Mouse (Mus musculus): Measurements from ENCODE around the gene Aebp2.
A peak's percentile ranks its signal among the peaks of the same experiment; 100 is the strongest.
"Not testable (repeated sequence)": the region's sequence is repeated elsewhere in the genome, so short reads cannot be mapped to it uniquely, and the experiment has no call there.

Gene Aebp2

DNA sequence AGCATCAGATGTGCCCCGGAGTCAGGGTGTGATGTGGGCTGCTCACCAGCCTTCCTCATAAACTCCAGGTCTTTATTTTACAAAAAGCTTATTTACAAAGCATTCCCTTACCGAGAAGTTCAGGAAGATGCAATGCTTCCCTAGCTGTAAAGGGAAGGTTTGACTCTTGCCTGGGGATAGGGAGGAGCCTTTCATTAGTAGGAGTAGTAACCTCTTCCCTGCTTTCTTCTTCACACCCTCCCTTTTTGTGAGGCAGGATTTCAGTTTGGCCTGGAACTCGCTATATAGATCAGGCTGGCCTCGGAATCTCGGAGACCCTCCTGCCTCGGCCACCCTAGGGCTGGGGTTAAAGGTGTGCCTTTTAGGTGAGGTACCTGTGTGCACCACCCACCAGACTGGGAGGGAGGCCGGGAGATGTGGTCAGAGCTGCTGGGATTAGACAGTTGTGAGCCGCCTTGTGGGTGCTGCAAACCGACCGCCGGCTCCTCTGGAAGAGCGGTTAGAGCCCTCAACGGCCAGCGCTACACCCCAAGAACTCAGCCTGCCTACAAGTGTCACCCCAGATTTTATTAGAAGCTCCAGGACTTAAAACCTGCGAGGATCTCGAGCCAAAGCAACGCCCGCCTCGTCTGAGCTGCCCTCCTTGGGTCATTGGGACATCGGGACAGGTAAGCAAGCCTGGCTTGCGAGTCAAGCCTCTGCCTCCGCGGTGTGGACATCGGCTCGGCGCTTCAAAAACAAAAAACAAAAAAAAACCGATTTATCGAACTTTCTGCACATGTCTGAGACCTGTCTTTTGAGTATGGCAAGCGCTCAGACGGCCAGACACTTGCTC lies at the start of gene Aebp2:
Aebp2 (plus strand) TSS at position 273 of the 835 bp plus-strand sequence.
- DNase-seq (ENCODE audit: low spot score in 2 of 2), result no peak

DNA sequence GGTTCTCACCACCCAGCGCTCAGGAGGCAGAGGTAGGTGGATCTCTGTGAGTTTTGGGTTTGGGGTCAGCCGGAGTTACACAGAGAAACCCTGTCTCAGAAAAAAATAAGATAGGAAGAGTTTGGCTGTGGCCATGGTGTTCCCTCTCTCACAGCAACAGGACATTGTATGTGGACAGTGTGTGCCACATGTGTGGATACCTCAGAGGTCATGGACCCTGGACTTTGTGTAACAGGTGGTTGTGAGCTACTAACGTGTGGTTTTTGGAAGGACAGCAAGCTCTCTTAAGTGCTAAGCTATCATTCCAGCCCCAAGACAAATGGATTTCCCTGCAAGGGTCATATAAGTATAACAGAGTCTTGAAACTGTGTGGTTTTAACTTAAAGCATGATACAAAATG lies 47.5 kb upstream of the Aebp2 start:
- no peak for DNase-seq (ENCODE audit: low spot score in 2 of 2)

DNA sequence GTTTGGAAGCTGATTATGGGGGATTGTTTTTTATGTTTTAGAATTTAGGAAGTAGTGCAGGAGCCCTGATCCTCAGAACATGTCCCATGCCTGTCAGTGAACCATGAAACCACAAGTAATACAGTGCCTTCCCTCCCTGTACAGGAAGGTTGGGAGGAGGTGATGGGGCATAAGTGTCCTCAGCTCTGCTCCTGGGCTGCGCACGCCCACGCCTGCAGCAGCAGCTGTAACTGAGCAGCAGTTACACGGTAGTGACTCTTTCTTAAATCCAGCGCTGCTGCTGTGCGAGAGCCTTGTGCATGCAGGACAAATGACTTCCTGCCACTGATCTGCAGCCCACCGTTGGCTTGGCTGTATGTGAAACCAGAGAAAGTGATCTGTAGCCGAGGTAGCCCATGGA lies 46.3 kb upstream of the Aebp2 start:
- DNase-seq (ENCODE audit: low spot score in 2 of 2), result no peak

DNA sequence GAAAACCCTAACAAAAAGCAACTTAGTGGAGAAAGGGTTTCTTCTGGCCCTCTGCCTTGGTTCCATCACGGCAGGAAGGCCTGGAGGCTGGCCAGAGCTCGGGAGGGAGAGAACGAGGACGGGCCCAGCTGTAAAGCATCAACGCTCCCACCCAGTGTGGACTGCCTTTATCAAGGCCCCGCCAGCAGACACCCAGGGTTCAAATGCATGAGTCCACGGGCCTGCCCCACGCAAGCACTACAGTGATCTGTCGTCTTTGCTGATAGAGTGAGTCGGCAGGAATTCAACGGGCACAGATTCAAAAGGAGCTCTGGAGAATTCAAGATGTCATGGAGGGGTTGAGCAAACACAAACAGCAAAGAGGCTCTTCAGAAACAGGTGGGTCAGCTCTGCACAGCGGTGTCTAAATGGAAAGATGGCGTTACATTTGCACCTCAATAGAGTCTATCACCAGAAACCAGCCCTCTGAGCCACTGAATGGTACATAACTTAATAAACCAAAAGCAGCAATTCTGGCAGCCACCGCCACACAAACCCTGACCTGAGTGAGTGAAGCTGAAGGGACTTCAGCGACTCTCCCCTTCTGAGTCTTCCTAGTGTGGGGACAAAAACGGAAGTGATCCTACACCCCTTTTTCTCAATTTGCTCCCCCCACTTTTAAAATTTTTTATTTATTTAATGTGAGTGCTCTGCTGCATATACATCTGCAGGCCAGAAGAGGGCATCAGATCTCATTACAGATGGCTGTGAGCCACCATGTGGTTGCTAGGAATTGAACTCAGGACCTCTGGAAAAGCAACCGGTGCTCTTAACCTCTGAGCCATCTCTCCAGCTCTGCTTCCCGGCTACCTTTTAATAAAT lies 45.3 kb upstream of the Aebp2 start:
- no peak for DNase-seq (ENCODE audit: low spot score in 2 of 2)

DNA sequence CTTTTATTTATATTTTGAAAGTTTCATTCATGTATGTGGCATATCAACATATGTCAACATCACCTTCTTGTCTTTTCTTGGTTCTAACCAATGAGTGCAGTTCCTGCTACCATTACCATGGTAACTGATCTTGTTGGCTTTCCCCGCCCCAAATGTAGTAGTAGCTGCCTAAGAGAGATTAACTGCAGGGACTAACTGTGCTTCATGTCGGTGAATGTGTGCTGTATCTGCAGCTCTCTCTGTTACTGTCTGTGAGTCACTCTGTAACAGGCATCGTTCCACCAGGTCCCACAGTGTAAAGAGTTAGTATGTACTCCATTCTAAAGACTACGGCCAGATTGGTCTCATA lies 44.7 kb upstream of the Aebp2 start:
- no peak for DNase-seq (ENCODE audit: low spot score in 2 of 2)

DNA sequence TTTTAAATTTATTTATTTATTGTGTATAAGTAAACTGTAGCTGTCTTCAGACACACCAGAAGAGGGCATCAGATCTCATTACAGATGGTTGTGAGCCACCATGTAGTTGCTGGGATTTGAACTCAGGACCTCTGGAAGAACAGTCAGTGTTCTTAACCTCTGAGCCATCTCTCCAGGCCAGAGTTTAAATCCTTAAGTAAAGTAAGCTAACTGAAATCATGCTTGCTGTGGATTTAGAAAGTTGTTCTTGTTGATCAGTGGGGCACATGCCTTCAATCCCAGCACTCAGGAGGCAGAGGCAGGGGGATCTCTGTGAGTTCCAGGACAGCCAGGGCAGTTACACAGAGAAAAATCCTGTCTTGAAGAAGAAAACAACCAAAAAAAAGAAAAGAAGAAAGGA lies 43.5 kb upstream of the Aebp2 start:
- DNase-seq (ENCODE audit: low spot score in 2 of 2), result not testable (repeated sequence)

DNA sequence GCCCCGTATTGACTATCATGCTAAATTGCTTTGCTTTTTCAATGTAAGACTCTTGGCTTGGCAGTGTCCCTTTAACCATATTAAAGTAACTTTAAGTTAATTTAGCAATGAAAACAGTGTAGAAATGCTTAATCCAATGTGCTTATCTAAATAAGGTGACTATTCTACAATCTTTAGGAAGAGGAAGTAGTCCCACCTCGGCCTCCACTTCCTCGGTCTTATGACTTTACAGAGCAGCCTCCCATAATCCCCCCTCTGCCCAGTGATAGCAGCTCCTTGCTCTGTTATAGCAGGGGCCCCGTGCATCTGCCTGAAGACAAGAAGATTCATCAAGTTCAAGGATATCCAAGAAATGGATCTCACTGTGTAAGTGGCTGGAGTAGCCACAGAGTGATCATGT lies 42.3 kb upstream of the Aebp2 start:
- no peak for DNase-seq (ENCODE audit: low spot score in 2 of 2)

DNA sequence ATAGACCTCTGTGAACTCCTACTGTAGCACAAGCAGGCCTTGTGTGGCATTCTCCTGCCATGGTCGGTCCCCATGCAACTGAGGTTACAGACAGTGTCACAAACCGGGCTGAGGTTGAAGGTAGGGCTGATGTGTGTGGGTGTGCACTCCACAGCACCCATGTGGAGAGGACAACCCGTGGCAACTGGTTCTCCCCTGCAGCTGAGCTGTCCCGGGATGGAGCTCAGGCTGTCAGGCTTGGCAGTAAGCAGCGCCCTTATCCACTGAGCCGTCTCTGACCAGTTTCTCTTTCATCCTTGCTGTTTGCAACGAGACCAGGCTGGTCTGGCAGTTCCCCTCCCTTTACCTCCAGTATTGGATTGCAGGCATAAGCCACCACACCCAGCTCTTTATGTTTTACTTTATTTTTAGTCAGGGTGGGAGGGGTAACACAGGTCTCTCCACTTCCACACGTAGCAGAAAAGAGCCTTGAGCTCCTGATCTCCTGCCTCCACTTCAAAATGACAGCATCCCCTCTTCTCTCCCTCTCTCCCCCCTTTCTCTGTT lies 35.7 kb upstream of the Aebp2 start:
- DNase-seq (ENCODE audit: low spot score in 2 of 2), result no peak

DNA sequence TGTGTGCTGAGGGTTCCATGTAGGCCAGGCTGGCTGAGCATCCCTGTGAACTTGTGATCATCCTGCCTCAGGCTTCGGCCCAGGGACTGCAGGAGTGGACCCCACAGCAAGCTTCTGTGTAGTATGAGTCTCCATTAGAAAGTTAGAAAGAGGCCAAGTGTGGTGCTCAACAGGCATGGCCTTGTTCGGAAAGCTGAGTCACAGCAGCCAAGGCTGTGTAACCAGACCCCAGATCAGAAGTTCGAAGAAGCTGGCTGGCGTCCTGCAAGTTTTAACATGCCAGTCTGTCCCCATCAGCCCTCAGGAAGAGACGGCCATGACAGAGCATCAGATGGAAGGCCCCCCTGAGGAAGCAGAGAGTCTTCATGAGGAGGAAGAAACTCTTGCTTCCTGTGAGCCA lies 31.1 kb upstream of the Aebp2 start:
- DNase-seq (ENCODE audit: low spot score in 2 of 2), result no peak

DNA sequence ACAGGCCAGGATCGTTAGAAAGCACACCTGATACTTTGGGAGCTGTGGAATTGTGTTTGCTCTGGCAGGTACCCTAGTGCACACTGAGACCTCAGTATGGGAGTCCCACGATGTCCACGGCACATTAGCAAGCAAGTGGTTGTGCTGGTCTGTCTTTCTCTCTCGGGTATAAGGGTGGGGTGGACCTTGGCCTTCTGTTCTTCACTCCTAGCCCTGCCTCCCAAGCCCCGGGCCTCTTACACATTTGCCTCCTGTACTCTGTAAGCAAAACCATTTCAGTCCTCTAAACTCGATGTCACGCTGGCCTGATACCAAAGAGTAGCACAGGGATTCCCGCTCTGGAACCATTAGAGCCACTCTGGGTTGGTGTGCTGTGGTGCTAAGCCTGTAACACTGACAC lies 29.8 kb upstream of the Aebp2 start:
- DNase-seq (ENCODE audit: low spot score in 2 of 2), result no peak

DNA sequence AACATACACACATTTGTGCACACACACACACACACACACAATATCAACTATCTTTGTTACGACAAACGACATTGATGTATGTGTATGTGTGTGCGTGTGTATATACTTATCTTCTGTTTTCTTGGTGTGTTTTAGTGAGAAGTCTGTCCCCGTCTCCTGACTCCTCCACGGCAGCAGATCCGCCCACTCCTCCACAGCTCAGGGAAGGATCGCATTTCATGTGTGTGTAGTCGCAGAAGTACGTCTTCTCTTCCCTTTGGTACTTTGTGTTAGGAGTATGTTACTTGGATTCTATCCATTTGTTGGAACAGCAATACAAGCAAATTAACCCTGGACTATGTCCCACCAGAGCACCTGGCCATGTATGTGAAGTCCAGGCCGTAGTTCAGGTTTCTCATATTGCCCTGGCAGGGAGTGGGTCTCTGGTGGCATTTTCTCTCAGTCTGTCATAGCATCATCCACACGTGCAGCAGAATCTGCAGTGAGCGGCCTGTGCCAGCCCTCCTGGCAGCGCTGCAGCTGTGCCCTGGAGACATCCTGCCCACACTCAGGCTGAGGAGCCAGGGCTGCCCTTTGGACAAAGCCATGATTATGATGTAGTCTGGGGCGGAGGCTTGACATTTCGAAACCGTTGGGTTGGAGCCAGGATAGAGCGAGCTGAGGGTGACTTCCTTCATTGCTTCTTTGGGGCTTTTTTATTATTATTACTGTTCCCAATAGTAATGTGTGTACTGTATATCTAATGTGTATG lies 28.9 kb upstream of the Aebp2 start:
- DNase-seq (ENCODE audit: low spot score in 2 of 2), result peak in 1 of 2 experiments; percentile 18

DNA sequence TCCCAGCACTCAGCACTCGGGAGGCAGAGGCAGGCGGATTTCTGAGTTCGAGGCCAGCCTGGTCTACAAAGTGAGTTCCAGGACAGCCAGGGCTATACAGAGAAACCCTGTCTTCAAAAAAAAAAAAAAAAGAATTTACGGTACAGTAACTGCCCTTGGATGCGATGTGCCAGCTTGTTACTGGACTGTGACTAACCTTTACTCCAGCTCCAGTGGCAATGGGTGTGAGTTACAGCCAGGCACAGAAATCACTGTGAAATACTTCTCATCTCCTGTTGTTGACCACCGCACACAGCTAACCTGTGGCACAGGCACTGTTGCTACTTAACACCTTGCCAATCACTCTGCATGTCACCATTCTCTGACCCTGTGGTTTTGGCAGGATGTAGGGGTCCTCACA lies 26.9 kb upstream of the Aebp2 start:
- DNase-seq (ENCODE audit: low spot score in 2 of 2), result not testable (repeated sequence)

DNA sequence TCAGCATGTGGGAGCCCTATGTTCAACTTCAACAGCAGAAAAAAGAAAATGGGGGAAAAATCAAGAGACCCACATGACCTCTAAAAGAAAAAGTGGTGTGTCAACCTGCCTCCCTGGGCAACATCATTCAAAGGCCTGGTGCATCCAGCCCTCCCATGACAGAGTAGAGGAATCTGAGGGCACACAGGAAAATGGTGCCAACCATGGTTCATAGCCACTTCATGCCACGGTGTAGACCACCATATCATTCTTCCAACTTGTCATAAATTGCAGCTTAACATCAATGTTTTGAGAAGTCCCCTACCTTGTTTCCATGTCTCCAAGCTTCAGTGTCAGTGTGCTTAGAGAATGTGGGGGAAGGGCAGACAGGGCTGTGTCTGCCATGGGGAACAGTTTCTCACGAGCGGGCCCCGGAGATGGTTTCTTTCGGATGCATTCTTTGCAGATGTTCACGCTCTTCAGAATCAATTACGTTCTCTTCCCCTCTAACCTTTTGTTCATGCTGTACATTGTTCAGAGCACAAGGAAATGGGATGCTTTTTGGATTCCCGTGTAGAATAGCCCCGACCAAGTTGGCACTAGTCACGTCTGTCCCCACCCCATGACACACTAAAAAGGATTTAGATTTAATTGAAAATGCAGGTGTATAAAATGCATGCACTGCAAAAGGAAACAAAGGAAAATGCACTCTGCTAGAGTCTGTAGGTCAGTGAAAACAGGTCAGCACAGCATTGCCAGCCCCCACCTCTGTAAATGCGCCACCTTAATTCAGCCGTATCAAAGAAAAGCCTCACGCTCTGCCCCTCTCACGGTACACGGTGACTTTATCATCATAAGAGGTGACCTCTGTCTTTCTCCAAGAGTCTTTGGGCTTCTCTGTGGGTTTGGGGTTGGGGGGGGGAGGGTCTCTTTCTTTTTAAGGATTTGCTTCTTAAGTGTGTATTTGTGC lies 24.8 kb upstream of the Aebp2 start:
- DNase-seq (ENCODE audit: low spot score in 2 of 2), result no peak

DNA sequence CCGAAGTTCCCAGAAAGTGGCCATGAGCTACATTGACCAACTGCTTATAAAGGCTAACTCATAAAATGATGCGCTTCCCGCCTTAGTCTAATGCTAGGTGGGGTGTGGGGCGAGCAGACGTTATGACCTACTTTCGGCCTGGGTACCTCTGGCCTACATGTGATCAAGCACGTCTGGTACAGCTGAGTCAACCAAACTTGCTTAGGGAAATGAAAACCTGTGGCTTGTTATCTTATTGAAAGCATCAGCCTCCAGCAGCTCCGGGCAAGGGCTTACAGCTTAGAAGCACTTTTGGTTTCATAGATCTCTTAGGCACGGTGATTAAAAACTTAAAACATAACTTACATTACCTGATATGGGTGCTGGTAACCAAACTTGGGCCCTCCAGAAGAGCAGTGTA lies 23.9 kb upstream of the Aebp2 start:
- no peak for DNase-seq (ENCODE audit: low spot score in 2 of 2)

DNA sequence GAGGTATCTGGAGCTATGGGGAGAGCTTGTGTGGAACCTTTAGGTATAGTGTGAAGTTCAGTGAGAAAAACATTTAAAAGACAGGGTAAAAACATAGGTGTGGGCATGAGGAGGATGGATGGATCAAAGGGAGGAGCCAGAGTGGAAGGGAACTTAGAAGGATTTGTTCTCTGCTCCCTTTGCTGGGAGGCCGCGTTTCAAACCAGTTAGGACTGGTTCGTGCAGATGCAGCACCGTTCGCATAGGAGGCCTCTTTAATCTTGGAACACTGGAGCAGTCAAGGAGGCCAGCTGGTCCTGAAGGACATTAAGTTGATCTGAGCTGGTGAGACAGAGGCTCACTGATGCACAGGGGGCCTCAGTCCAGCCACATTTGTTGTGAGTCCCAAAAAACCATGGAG lies 23.1 kb upstream of the Aebp2 start:
- DNase-seq (ENCODE audit: low spot score in 2 of 2), result no peak

DNA sequence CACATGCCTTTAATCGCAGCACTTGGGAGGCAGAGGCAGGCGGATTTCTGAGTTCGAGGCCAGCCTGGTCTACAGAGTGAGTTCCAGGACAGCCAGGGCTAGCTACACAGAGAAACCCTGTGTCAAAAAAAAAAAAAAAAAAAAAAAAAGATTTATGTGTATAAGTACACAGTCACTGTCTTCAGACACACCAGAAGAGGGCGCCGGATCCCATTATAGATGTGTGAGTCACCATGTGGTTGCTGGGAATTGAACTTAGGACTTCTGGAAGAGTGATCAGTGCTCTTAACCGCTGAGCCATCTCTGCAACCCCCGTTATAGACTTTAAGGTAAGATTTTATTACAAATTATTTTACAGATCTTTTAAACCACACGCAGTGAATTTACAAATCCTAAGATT lies 21.8 kb upstream of the Aebp2 start:
- not testable (repeated sequence) for DNase-seq (ENCODE audit: low spot score in 2 of 2)

DNA sequence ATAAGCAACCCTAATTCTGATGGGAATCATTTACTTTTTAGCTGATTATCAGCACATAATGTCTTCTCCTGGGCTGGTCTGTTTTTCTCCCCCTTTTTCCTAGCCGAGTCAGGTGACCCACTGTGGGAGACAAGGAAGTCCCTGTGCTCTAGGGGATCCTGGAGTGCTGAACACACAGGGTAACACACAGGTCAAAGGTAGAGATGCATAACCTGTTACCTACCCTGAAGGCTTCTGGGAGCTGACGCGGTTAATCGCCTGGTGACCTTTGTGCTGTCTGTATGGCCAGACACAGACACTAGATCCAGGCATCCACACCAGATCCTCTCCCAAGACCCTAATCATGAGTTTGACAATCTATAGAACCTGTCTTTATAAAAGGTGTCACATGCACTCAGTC lies 21.3 kb upstream of the Aebp2 start:
- no peak for DNase-seq (ENCODE audit: low spot score in 2 of 2)

DNA sequence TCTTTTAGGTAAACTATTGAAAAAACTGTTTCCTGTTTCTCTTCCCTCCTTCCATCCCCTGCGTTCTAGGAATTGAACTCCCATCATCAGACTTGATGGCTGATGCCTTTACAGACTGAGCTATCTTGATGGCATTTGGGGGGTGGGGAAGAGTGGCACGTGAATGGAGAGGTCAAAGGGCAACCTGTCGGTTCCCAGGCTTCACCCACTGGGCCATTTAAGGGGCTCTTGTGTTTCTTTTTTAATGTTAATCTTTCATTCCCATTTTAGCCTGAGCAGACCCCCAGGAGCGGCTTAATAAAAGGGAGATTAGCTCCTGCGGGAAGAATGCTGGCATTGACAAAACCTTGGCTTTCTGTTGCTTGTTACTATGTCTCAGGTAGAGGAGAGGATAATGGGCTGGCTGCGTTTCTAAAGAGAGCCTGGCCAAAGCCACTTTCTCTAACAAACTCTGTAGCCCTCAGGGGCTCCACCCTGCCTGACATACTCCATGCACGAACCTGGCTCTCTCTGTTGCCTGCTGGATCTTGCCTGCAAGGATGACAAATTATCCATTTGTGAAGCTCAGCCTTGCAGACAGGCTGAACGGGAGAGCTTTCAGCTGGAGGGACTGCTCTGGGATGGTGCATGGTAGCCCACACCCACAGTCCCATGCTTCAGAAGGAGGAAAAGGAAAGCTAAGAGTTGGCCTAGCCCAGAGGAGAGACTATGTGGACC lies 19.1 kb upstream of the Aebp2 start:
- no peak for DNase-seq (ENCODE audit: low spot score in 2 of 2)

DNA sequence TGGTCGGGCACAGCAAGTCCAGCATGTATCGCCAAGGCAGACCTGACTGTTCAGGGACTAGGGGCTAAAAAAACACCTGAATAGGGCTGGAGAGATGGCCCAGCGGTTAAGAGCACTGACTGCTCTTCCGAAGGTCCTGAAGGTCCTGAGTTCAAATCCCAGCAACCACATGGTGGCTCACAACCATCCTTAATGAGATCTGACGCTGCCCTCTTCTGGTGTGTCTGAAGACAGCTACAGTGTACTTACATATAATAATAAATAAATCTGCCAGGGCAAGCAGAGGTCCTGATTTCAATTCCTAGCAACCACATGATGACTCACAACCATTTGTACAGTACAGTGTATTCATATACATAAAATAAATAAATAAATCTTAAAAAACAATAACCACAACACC lies 17.3 kb upstream of the Aebp2 start:
- DNase-seq (ENCODE audit: low spot score in 2 of 2), result not testable (repeated sequence)

DNA sequence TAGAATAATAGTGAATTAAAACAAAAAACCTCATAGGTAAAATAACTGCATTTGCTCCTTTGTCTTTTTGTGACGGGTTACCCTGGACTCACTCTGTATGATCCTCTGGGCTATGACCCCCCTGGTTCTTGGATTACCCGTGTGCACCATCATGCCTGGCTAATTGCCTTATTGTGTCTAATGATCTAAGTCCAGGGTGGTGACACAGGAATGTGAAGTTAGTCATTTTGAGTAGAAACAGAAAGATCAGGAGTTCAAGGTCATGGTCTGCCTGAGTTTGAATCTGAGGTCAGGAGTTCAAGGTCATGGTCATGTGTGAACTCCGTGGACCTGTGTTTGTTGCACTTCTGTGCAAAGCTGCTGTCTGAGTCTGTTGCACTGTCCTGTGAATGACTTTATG lies 16.7 kb upstream of the Aebp2 start:
- no peak for DNase-seq (ENCODE audit: low spot score in 2 of 2)

All from cerebellum, postnatal 4 days (tissue).